In the genomic region with DNA sequence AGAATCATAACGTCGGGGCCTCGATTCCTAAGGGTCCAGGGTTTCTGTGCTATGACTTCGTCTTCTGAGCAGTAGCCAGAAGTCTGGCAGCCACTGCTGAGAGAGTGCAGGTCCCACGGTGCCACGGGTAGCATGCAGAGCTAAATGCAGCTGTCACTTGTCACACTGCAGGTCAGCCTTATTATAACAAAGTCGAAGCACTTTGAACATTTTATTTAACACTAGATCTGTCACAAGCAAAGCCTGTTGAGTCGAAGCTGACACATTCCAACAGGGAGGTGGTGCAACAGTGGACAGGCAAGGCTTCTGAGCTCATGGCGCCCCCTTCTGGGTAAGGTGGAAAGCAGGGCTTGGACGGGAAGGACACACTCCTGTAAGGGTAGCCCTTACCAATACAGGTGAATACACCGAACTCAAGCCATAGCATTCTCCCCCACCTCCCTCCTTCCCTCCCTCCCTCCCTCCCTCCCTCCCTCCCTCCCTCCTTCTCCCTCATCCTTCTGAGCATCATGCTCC, we compare ENCODE assay signal across 9 mouse cellular contexts.
DNase-seq lines count a peak whose midpoint lies in the region; TF ChIP-seq lines count a peak whose summit lies in the region.
"Had no signal": no experiment of that assay in that cellular context is flagged by ENCODE, and none has a peak within 500 bp of the region (broad histone marks: within the 10 kb centered on the region; RNA-seq: fewer than 3 reads in every experiment).

No protein-coding gene starts in this region.

- no peak overlapping the region for H3K9ac ChIP-seq in CH12.LX (ENCODE audit: insufficient read depth, low read depth)
- H3K9ac ChIP-seq: liver, embryonic 13.5 days had no signal

- H3K4me2 ChIP-seq in CH12.LX (ENCODE audit: insufficient read depth, low read depth, poor library complexity, severe bottlenecking), result no peak overlapping the region
- H3K4me2 ChIP-seq: liver, embryonic 13.5 days had no signal

- peak; percentile 38 for TF ChIP-seq RAD21 in CH12.LX (IDR thresholded peaks at IDR 0.05; ENCODE audit: low read depth, low read length)

- H3K27me3 ChIP-seq in kidney, adult 2 months (replicated peaks; ENCODE audit: control insufficient read depth, insufficient read depth, low read length), result no peaks in the 10 kb centered on the region
- H3K27me3 ChIP-seq in CH12.LX (replicated peaks), result no peaks in the 10 kb centered on the region
- H3K27me3 ChIP-seq: liver, embryonic 13.5 days had no signal

- in situ Hi-C loops in CH12.LX (cut with MboI; ENCODE audit: low pct_ligation_motif_present, low pct_unique_long_range_greater_than_20kb, low sequenced_read_pairs), result loop anchor here (10.0 to 25.0 kb wide), 3 partner anchors 133 to 1277 kb away; no protein-coding TSS in a partner anchor

- H3K27ac ChIP-seq in kidney, adult 2 months (ENCODE audit: insufficient read depth, low read depth, low read length), result no peak overlapping the region
- H3K27ac ChIP-seq in CH12.LX (ENCODE audit: insufficient read depth, low read depth), result no peak overlapping the region
- H3K27ac ChIP-seq: liver, embryonic 13.5 days had no signal

- no peak for TF ChIP-seq POLR2A in kidney, adult 2 months (IDR thresholded peaks at IDR 0.05; ENCODE audit: low read depth, low read length)
- TF ChIP-seq POLR2A in CH12.LX (IDR thresholded peaks at IDR 0.05; ENCODE audit: low read depth, low read length), result no peak

- 78% methylated on average over 11 of the region's 11 CpGs for WGBS in kidney, adult 2 months

- dilution Hi-C loops in CH12.LX (cut with MboI; ENCODE audit: extremely low pct_ligation_motif_present, extremely low pct_unique_long_range_greater_than_20kb, low sequenced_read_pairs), result no loop called here

- no peaks in the 10 kb centered on the region for H3K79me2 ChIP-seq in CH12.LX (replicated peaks; ENCODE audit: control insufficient read depth, extremely low read depth, insufficient read depth, poor library complexity, severe bottlenecking)

- H3K4me1 ChIP-seq in kidney, adult 2 months (ENCODE audit: control insufficient read depth, insufficient read depth, low read length), result no peaks in the 10 kb centered on the region
- peaks cover 11 to 13% of the 10 kb centered on the region in 2 experiments for H3K4me1 ChIP-seq in CH12.LX (ENCODE audit: control insufficient read depth in 1 of 2, insufficient read depth in 2 of 2)
- H3K4me1 ChIP-seq: liver, embryonic 13.5 days had no signal

- TF ChIP-seq EP300 in CH12.LX (IDR thresholded peaks at IDR 0.05; ENCODE audit: low read length), result no peak

- no peak for DNase-seq in kidney, adult 2 months
- no peak for DNase-seq in kidney, adult 11 months
- DNase-seq in CH12.LX (ENCODE audit: extremely low read depth) (peak; percentile 35), ZHBTc4 (ENCODE audit: low read depth, low spot score) (peak; percentile 55)
- DNase-seq in lung, postnatal 14 days, result peak; percentile 48
- no peak for DNase-seq in ovary, postnatal 36 days (ENCODE audit: low spot score)
- no peak for DNase-seq in ovary, postnatal 14 days (ENCODE audit: low spot score)
- no peak for DNase-seq in gastrocnemius, postnatal 25 days
- DNase-seq: liver, embryonic 13.5 days had no signal

- no peaks in the 10 kb centered on the region for H3K36me3 ChIP-seq in kidney, adult 2 months (ENCODE audit: control insufficient read depth, insufficient read depth, low read length)
- H3K36me3 ChIP-seq in CH12.LX (replicated peaks in 1 of 2; ENCODE audit: control insufficient read depth in 1 of 2, insufficient read depth in 1 of 2, low read length in 1 of 2), result no peaks in the 10 kb centered on the region

- no peaks in the 10 kb centered on the region for H3K9me3 ChIP-seq in CH12.LX (replicated peaks; ENCODE audit: low read length)
- H3K9me3 ChIP-seq: liver, embryonic 13.5 days had no signal

- H3K4me3 ChIP-seq in kidney, adult 2 months (ENCODE audit: insufficient read depth, low read depth, low read length), result no peak overlapping the region
- H3K4me3 ChIP-seq in CH12.LX (replicated peaks in 1 of 3; ENCODE audit: low read depth in 2 of 3, low read length in 2 of 3, poor library complexity in 1 of 3), result no peak overlapping the region
- H3K4me3 ChIP-seq: liver, embryonic 13.5 days had no signal

- TF ChIP-seq CTCF in kidney, adult 2 months (conservative IDR thresholded peaks at IDR 0.05; ENCODE audit: insufficient read depth, insufficient read length, low read depth, low read length), result peak; percentile 52
- peak in 1 of 2 experiments; percentile 60; a peak in 2 of 4 replicates for TF ChIP-seq CTCF in CH12.LX (conservative IDR thresholded peaks at IDR 0.05 in 1 of 2, IDR thresholded peaks at IDR 0.05 in 1 of 2; ENCODE audit: low read depth in 2 of 2, low read length in 2 of 2)

TF ChIP-seq in CH12.LX, 34 proteins besides CTCF, POLR2A, EP300 and RAD21:
- TF ChIP-seq SMC3 (IDR thresholded peaks at IDR 0.05; ENCODE audit: low read depth, low read length), result peak; percentile 20; the same call in 1 of the 2 replicates
- TF ChIP-seq POLR2AphosphoS2 (IDR thresholded peaks at IDR 0.05; ENCODE audit: low read depth, low read length), result no peak

Comparison
In these comparisons a context has a peak if more than half of its experiments do, and no peak if none do; other contexts are left out.
1. DNase-seq: peak in CH12.LX (single experiment), ZHBTc4 (single experiment) and lung, postnatal 14 days (single experiment); none in kidney, adult 2 months (single experiment), kidney, adult 11 months (single experiment), ovary, postnatal 36 days (single experiment), ovary, postnatal 14 days (single experiment) and gastrocnemius, postnatal 25 days (single experiment).